Mouse (Mus musculus) central nervous system, embryonic 18 days (tissue): ENCODE results near the gene Gm9040. TPM values are rescaled to one million over a fixed set of nuclear protein-coding genes. Genes with fewer than 3 reads are reported as not detected.

Experiments used
- polyA plus RNA-seq: library from polyadenylated mRNA; depleted of rRNA; stranded (reverse); fragments of >200 nt; gene quantifications from 2 replicates; pipeline ENCODE4 v1.2.3, GENCODE M21; 2012; rRNA removed

Gm9040 gene
- not detected in 2 replicates for polyA plus RNA-seq

DNA sequence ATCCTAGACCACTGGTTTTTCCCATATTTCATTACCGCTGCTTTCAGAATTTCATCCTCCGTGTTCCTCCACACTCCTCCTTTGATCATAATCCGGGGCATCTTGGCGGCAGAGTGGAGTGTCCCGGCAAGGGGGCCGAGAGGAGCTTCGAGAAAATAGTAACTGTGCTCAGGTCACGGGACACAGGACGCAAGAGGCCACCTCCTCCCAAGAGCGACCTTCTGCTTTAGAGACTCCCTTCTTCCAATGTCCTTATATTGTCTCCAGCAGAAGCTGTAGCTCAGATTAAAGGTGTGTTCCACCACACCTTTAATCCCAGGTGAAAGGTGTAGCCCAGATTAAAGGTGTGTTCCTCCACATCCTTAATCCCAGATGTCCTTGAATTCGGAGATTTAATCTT is at the start of gene Gm9040:
TSS of gene Gm9040 (minus strand) at position 101 of the 400 bp plus-strand sequence.

DNA sequence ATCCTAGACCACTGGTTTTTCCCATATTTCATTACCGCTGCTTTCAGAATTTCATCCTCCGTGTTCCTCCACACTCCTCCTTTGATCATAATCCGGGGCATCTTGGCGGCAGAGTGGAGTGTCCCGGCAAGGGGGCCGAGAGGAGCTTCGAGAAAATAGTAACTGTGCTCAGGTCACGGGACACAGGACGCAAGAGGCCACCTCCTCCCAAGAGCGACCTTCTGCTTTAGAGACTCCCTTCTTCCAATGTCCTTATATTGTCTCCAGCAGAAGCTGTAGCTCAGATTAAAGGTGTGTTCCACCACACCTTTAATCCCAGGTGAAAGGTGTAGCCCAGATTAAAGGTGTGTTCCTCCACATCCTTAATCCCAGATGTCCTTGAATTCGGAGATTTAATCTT is 27.2 kb upstream of the Gm9040 start, which contains the start of gene Gm9049:
TSS of gene Gm9049 (minus strand) at position 101 of the 400 bp plus-strand sequence.

DNA sequence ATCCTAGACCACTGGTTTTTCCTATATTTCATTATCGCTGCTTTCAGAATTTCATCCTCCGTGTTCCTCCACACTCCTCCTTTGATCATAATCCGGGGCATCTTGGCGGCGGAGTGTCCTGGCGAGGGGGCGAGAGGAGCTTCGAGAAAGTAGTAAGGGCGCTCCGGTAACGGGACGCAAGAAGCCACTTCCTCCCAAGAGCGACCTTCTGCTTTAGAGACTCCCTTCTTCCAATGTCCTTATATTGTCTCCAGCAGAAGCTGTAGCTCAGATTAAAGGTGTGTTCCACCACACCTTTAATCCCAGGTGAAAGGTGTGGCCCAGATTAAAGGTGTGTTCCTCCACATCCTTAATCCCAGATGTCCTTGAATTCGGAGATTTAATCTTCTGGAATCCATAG is 21.8 kb upstream of the Gm9040 start, which contains the start of gene Gm9048:
TSS of gene Gm9048 (minus strand) at position 101 of the 400 bp plus-strand sequence.

GRCm38 (mm10) chr10:118343155-118343554 is 16.4 kb upstream of the Gm9040 start, which contains the start of gene Gm9046:
Gene Gm9046 (minus strand): TSS chr10:118343255.

GRCm38 (mm10) chr10:118337731-118338130 is 11.0 kb upstream of the Gm9040 start, which contains the start of gene Gm9045:
Gene Gm9045 (minus strand): TSS chr10:118337831.

DNA sequence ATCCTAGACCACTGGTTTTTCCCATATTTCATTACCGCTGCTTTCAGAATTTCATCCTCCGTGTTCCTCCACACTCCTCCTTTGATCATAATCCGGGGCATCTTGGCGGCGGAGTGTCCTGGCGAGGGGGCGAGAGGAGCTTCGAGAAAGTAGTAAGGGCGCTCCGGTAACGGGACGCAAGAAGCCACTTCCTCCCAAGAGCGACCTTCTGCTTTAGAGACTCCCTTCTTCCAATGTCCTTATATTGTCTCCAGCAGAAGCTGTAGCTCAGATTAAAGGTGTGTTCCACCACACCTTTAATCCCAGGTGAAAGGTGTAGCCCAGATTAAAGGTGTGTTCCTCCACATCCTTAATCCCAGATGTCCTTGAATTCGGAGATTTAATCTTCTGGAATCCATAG is 5.5 kb upstream of the Gm9040 start, which contains the start of gene Gm9044:
TSS of gene Gm9044 (minus strand) at position 101 of the 400 bp plus-strand sequence.

DNA sequence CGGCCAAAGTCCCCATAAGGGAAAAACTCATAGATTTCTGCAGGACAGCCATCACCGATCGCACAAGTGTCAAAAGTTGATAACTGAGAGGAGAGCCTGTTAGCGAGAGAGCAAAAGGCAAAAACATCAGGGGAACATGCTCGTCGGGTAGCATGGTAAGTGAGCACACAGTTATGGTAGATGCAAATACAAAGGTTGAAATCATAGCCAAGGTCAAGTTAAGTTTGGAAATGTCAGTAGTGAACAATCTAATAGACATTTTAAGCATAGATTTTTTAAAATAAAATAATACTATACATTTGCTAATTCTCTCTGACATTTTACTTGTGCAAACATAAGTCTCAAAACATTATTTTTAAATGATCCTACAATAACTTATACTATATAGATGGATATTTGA is 31.8 kb downstream of the Gm9040 start, which contains the start of gene Iltifb:
TSS of gene Iltifb (minus strand) at position 101 of the 400 bp plus-strand sequence.

Other genes with a start within 250 kb of the Gm9040 start
- gene Mdm1, start 185.2 kb downstream of the Gm9040 start, polyA plus RNA-seq = 40.4 and 44.6 TPM in 2 replicates
- gene Il22, start 122.0 kb downstream of the Gm9040 start, polyA plus RNA-seq = 0.06 and 0.27 TPM in 2 replicates
- 0.06 and 0.09 TPM in 2 replicates for gene Gm32717, start 86.2 kb downstream of the Gm9040 start, polyA plus RNA-seq
- gene Gm32802, start 68.3 kb downstream of the Gm9040 start, polyA plus RNA-seq = 0.06 and 0.09 TPM in 2 replicates
- gene Iltifb, start 31.9 kb downstream of the Gm9040 start, polyA plus RNA-seq = 0.71 TPM in 1 of 2 replicates, not detected in the other
- gene Gm9044, start 5.4 kb upstream of the Gm9040 start, polyA plus RNA-seq = not detected in 2 replicates
- not detected in 2 replicates for gene Gm9045, start 10.9 kb upstream of the Gm9040 start, polyA plus RNA-seq
- gene Gm9046, start 16.3 kb upstream of the Gm9040 start, polyA plus RNA-seq = not detected in 2 replicates
- gene Gm9048, start 21.7 kb upstream of the Gm9040 start, polyA plus RNA-seq = 0.03 TPM in 1 of 2 replicates, not detected in the other
- gene Gm9049, start 27.1 kb upstream of the Gm9040 start, polyA plus RNA-seq = not detected in 2 replicates
- gene Ifng, start 114.1 kb upstream of the Gm9040 start, polyA plus RNA-seq = 0.06 TPM in 1 of 2 replicates, not detected in the other